Mouse (Mus musculus): ENCODE measurements around the gene Exoc4.

DNA sequence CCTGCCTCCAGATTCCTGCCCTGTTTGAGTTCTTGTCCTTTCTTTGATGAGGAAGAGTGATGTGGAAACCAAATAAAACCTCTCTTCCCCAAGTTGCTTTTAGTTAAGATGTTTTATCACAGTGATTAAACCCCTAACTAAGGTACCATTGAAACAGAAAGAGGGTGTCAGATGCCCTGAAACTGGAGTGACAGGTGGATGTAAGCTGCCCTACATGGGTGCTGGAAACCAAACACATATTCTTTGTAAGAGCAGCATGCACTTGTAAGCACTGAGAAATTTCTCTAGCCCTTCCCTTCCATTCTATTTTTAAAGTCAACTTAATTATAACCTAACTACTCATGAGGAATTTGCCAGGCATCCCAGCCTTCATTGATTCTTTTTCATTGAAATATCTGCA, 7.6 kb upstream of the Exoc4 start:
- TF ChIP-seq POLR2A (IDR thresholded peaks at IDR 0.05; ENCODE audit: borderline replicate concordance, extremely low read depth, low read depth, low read length) (no peak), CTCF (IDR thresholded peaks at IDR 0.05; ENCODE audit: insufficient read depth, low read length) (no peak)
